Mouse (Mus musculus): ENCODE data around the gene Zfp385c. TPM values are rescaled to one million over a fixed set of nuclear protein-coding genes. Genes with fewer than 3 reads are reported as not detected.
"Not testable (repeated sequence)": the region's sequence is repeated elsewhere in the genome, so short reads cannot be mapped to it uniquely, and the experiment has no call there.

Gene Zfp385c
- polyA plus RNA-seq, 2 experiments = not detected

- H3K27me3 ChIP-seq (ENCODE audit: control insufficient read depth, insufficient read depth, low read length); H3K4me3 ChIP-seq (ENCODE audit: insufficient read depth in 1 of 2, low read depth in 2 of 2, low read length in 2 of 2); DNase-seq (ENCODE audit: low read depth in 3 of 3, low spot score in 3 of 3); H3K4me2 ChIP-seq (ENCODE audit: low read depth); H3K9ac ChIP-seq (replicated peaks); H3K27ac ChIP-seq; H3K4me1 ChIP-seq (replicated peaks; ENCODE audit: control insufficient read depth in 2 of 2, insufficient read depth in 2 of 2, low read length in 1 of 2); H3K36me3 ChIP-seq (replicated peaks; ENCODE audit: control insufficient read depth, insufficient read depth, low read depth); H3K9me3 ChIP-seq (ENCODE audit: control insufficient read depth, low read length); ATAC-seq (ENCODE audit: insufficient read depth): not testable (repeated sequence)
- peak; percentile 25; the same call in 1 of the 2 replicates for TF ChIP-seq CTCF (IDR thresholded peaks at IDR 0.05; ENCODE audit: low read depth)
- 40% methylated on average over 2 of the region's 3 CpGs for WGBS (ENCODE audit: insufficient replicate concordance)
Observed at GRCm38 (mm10) chr11:100655589-100655988, 36.7 kb downstream of the Zfp385c start.

- DNase-seq (ENCODE audit: low read depth in 3 of 3, low spot score in 3 of 3) = no peak
- WGBS (ENCODE audit: insufficient replicate concordance) = 29% methylated on average over 3 of the region's 3 CpGs
Observed at GRCm38 (mm10) chr11:100651748-100652147, 40.5 kb downstream of the Zfp385c start.

GRCm38 (mm10) chr11:100651205-100651604 is 41.0 kb downstream of the Zfp385c start:
- Histone ChIP-seq H3K4me2 (ENCODE audit: low read depth) (no peak overlapping the region), H3K9me3 (ENCODE audit: control insufficient read depth, low read length) (no peaks in the 10 kb centered on the region), H3K27me3 (ENCODE audit: control insufficient read depth, insufficient read depth, low read length) (peaks cover 7% of the 10 kb centered on the region), H3K4me1 (replicated peaks; ENCODE audit: control insufficient read depth in 2 of 2, insufficient read depth in 2 of 2, low read length in 1 of 2) (no peaks in the 10 kb centered on the region), H3K9ac (replicated peaks) (no peak overlapping the region), H3K4me3 (ENCODE audit: insufficient read depth in 1 of 2, low read depth in 2 of 2, low read length in 2 of 2) (no peak overlapping the region), H3K27ac (no peak overlapping the region), H3K36me3 (replicated peaks; ENCODE audit: control insufficient read depth, insufficient read depth, low read depth) (no peaks in the 10 kb centered on the region)
- WGBS (ENCODE audit: insufficient replicate concordance) = 14% methylated on average over 8 of the region's 8 CpGs
- TF ChIP-seq EP300 (IDR thresholded peaks at IDR 0.05; ENCODE audit: low read depth) = no peak
- TF ChIP-seq CTCF (IDR thresholded peaks at IDR 0.05; ENCODE audit: low read depth) = no peak
- ATAC-seq (ENCODE audit: insufficient read depth) (no peak), DNase-seq (ENCODE audit: low read depth in 3 of 3, low spot score in 3 of 3) (no peak)

More at GRCm38 (mm10) chr11:100651748-100652147, 40.5 kb downstream of the Zfp385c start:
- no peaks in the 10 kb centered on the region for H3K9me3 ChIP-seq (ENCODE audit: control insufficient read depth, low read length)
- H3K36me3 ChIP-seq (replicated peaks; ENCODE audit: control insufficient read depth, insufficient read depth, low read depth) = no peaks in the 10 kb centered on the region
- H3K4me2 ChIP-seq (ENCODE audit: low read depth) = no peak overlapping the region
- peaks cover 7% of the 10 kb centered on the region for H3K27me3 ChIP-seq (ENCODE audit: control insufficient read depth, insufficient read depth, low read length)
- no peak for ATAC-seq (ENCODE audit: insufficient read depth)
- no peaks in the 10 kb centered on the region for H3K4me1 ChIP-seq (replicated peaks; ENCODE audit: control insufficient read depth in 2 of 2, insufficient read depth in 2 of 2, low read length in 1 of 2)
- H3K4me3 ChIP-seq (ENCODE audit: insufficient read depth in 1 of 2, low read depth in 2 of 2, low read length in 2 of 2) = no peak overlapping the region
- H3K27ac ChIP-seq = no peak overlapping the region
- TF ChIP-seq CTCF (IDR thresholded peaks at IDR 0.05; ENCODE audit: low read depth) (no peak), EP300 (IDR thresholded peaks at IDR 0.05; ENCODE audit: low read depth) (no peak)
- no peak overlapping the region for H3K9ac ChIP-seq (replicated peaks)

- ATAC-seq (ENCODE audit: insufficient read depth) = no peak
- Histone ChIP-seq H3K27me3 (ENCODE audit: control insufficient read depth, insufficient read depth, low read length) (peaks cover 7% of the 10 kb centered on the region), H3K9me3 (ENCODE audit: control insufficient read depth, low read length) (no peaks in the 10 kb centered on the region), H3K4me1 (replicated peaks; ENCODE audit: control insufficient read depth in 2 of 2, insufficient read depth in 2 of 2, low read length in 1 of 2) (no peaks in the 10 kb centered on the region), H3K4me2 (ENCODE audit: low read depth) (no peak overlapping the region), H3K4me3 (ENCODE audit: insufficient read depth in 1 of 2, low read depth in 2 of 2, low read length in 2 of 2) (no peak overlapping the region), H3K36me3 (replicated peaks; ENCODE audit: control insufficient read depth, insufficient read depth, low read depth) (no peaks in the 10 kb centered on the region), H3K9ac (replicated peaks) (no peak overlapping the region), H3K27ac (no peak overlapping the region)
- no peak for DNase-seq (ENCODE audit: low read depth in 3 of 3, low spot score in 3 of 3)
- WGBS (ENCODE audit: insufficient replicate concordance) = 73% methylated on average over 8 of the region's 8 CpGs
- TF ChIP-seq EP300 (IDR thresholded peaks at IDR 0.05; ENCODE audit: low read depth) (no peak), CTCF (IDR thresholded peaks at IDR 0.05; ENCODE audit: low read depth) (no peak)
Observed at GRCm38 (mm10) chr11:100648405-100648804, 43.9 kb downstream of the Zfp385c start.

GRCm38 (mm10) chr11:100646265-100646664 is 46.0 kb downstream of the Zfp385c start:
- Histone ChIP-seq H3K4me1 (replicated peaks; ENCODE audit: control insufficient read depth in 2 of 2, insufficient read depth in 2 of 2, low read length in 1 of 2) (no peaks in the 10 kb centered on the region), H3K27ac (no peak overlapping the region), H3K36me3 (replicated peaks; ENCODE audit: control insufficient read depth, insufficient read depth, low read depth) (no peaks in the 10 kb centered on the region), H3K9ac (replicated peaks) (no peak overlapping the region), H3K4me2 (ENCODE audit: low read depth) (no peak overlapping the region), H3K27me3 (ENCODE audit: control insufficient read depth, insufficient read depth, low read length) (peaks cover 7% of the 10 kb centered on the region), H3K9me3 (ENCODE audit: control insufficient read depth, low read length) (no peaks in the 10 kb centered on the region), H3K4me3 (ENCODE audit: insufficient read depth in 1 of 2, low read depth in 2 of 2, low read length in 2 of 2) (no peak overlapping the region)
- TF ChIP-seq EP300 (IDR thresholded peaks at IDR 0.05; ENCODE audit: low read depth) = no peak
- peak; percentile 86 for TF ChIP-seq CTCF (IDR thresholded peaks at IDR 0.05; ENCODE audit: low read depth)
- ATAC-seq (ENCODE audit: insufficient read depth) = no peak
- DNase-seq (ENCODE audit: low read depth in 3 of 3, low spot score in 3 of 3) = peak in 2 of 3 experiments; percentile 11 to 24
- WGBS (ENCODE audit: insufficient replicate concordance) = 4% methylated on average over 1 of the region's 1 CpGs

Data from liver, embryonic 14.5 days (tissue).